Mouse (Mus musculus): ENCODE data around the gene Chdh. TPM values are rescaled to one million over a fixed set of nuclear protein-coding genes. Genes with fewer than 3 reads are reported as not detected.
A peak's percentile ranks its signal among the peaks of the same experiment; 100 is the strongest.

Chdh gene
- 1.3 TPM in 2 replicates for total RNA-seq (2014; rRNA removed)
- 0.30 and 0.58 TPM in 2 replicates for polyA plus RNA-seq (2015; fragmentation: Nextera tagmentation; extraction: Ambion mirVana)

- Histone ChIP-seq H3K9ac (replicated peaks; ENCODE audit: low read length) (peak within 1 kb of the TSS; percentile 53), H3K4me3 (ENCODE audit: low read length) (peak within 1 kb of the TSS; percentile 42), H3K4me2 (ENCODE audit: low read depth, low read length) (peak within 1 kb of the TSS; percentile 96), H3K36me3 (ENCODE audit: insufficient read depth, low read length) (no peaks in the 10 kb centered on the region), H3K4me1 (ENCODE audit: insufficient read depth, low read length) (peaks cover 8% of the 10 kb centered on the region), H3K27ac (no peak within 1 kb of the TSS), H3K9me3 (ENCODE audit: low read length) (no peaks in the 10 kb centered on the region), H3K27me3 (ENCODE audit: insufficient read depth, low read length) (no peaks in the 10 kb centered on the region)
- 10% methylated on average over 51 of the region's 54 CpGs for WGBS
- peak; percentile 48 for DNase-seq (ENCODE audit: low spot score)
- no peak for TF ChIP-seq CTCF (IDR thresholded peaks at IDR 0.05; ENCODE audit: low read depth)
- ATAC-seq: peak; percentile 44
These were observed at the start of gene Chdh, which contains the start of gene Il17rb for GRCm38 (mm10) chr14:30008733-30009575. Gene Chdh, plus strand, starts transcription at chr14:30009023. Gene Il17rb, minus strand, starts transcription at chr14:30008896.

GRCm38 (mm10) chr14:29967611-29968010 is 41.2 kb upstream of the Chdh start:
- Histone ChIP-seq H3K9me3 (ENCODE audit: low read length) (no peaks in the 10 kb centered on the region), H3K27me3 (ENCODE audit: insufficient read depth, low read length) (no peaks in the 10 kb centered on the region), H3K4me1 (ENCODE audit: insufficient read depth, low read length) (peaks cover 7% of the 10 kb centered on the region; the same call in 1 of the 2 replicates), H3K4me3 (ENCODE audit: low read length) (peak overlapping the region; percentile 85), H3K36me3 (ENCODE audit: insufficient read depth, low read length) (peaks cover 22% of the 10 kb centered on the region), H3K27ac (peak overlapping the region; percentile 71), H3K9ac (replicated peaks; ENCODE audit: low read length) (peak overlapping the region; percentile 90), H3K4me2 (ENCODE audit: low read depth, low read length) (peak overlapping the region; percentile 61)
- no peak for TF ChIP-seq CTCF (IDR thresholded peaks at IDR 0.05; ENCODE audit: low read depth)
- ATAC-seq: no peak
- DNase-seq (ENCODE audit: low spot score): no peak
- 64% methylated on average over 7 of the region's 7 CpGs for WGBS

- Histone ChIP-seq H3K4me1 (ENCODE audit: insufficient read depth, low read length) (peaks cover 7% of the 10 kb centered on the region; the same call in 1 of the 2 replicates), H3K36me3 (ENCODE audit: insufficient read depth, low read length) (peaks cover 28% of the 10 kb centered on the region), H3K27me3 (ENCODE audit: insufficient read depth, low read length) (no peaks in the 10 kb centered on the region), H3K9me3 (ENCODE audit: low read length) (no peaks in the 10 kb centered on the region), H3K27ac (peak within 1 kb of the TSS; percentile 86), H3K9ac (replicated peaks; ENCODE audit: low read length) (peak within 1 kb of the TSS; percentile 90), H3K4me3 (ENCODE audit: low read length) (peak within 1 kb of the TSS; percentile 85), H3K4me2 (ENCODE audit: low read depth, low read length) (peak within 1 kb of the TSS; percentile 61)
- ATAC-seq (peak; percentile 100), DNase-seq (ENCODE audit: low spot score) (peak; percentile 100)
- WGBS: under 1% methylated on average over 49 of the region's 49 CpGs
- TF ChIP-seq CTCF (IDR thresholded peaks at IDR 0.05; ENCODE audit: low read depth): no peak
These were observed 40.6 kb upstream of the Chdh start, which contains the start of gene Selenok for GRCm38 (mm10) chr14:29968075-29968821. Gene Selenok, plus strand, starts transcription at chr14:29968308.

- Histone ChIP-seq H3K9ac (replicated peaks; ENCODE audit: low read length) (no peak overlapping the region), H3K4me3 (ENCODE audit: low read length) (no peak overlapping the region), H3K27ac (no peak overlapping the region), H3K36me3 (ENCODE audit: insufficient read depth, low read length) (peaks cover 43% of the 10 kb centered on the region), H3K4me1 (ENCODE audit: insufficient read depth, low read length) (peaks cover 7% of the 10 kb centered on the region; the same call in 1 of the 2 replicates), H3K4me2 (ENCODE audit: low read depth, low read length) (no peak overlapping the region), H3K27me3 (ENCODE audit: insufficient read depth, low read length) (no peaks in the 10 kb centered on the region), H3K9me3 (ENCODE audit: low read length) (no peaks in the 10 kb centered on the region)
- no peak for TF ChIP-seq CTCF (IDR thresholded peaks at IDR 0.05; ENCODE audit: low read depth)
- ATAC-seq (no peak), DNase-seq (ENCODE audit: low spot score) (no peak)
- WGBS: 95% methylated on average over 7 of the region's 7 CpGs
These were observed 37.4 kb upstream of the Chdh start for GRCm38 (mm10) chr14:29971446-29971845.

- 85% methylated on average over 5 of the region's 5 CpGs for WGBS
- Histone ChIP-seq H3K4me2 (ENCODE audit: low read depth, low read length) (no peak overlapping the region), H3K27me3 (ENCODE audit: insufficient read depth, low read length) (no peaks in the 10 kb centered on the region), H3K9ac (replicated peaks; ENCODE audit: low read length) (no peak overlapping the region), H3K4me1 (ENCODE audit: insufficient read depth, low read length) (peaks cover 7% of the 10 kb centered on the region; the same call in 1 of the 2 replicates), H3K27ac (no peak overlapping the region), H3K4me3 (ENCODE audit: low read length) (no peak overlapping the region), H3K36me3 (ENCODE audit: insufficient read depth, low read length) (peaks cover 43% of the 10 kb centered on the region), H3K9me3 (ENCODE audit: low read length) (no peaks in the 10 kb centered on the region)
- DNase-seq (ENCODE audit: low spot score) (no peak), ATAC-seq (no peak)
- TF ChIP-seq CTCF (IDR thresholded peaks at IDR 0.05; ENCODE audit: low read depth): no peak
These were observed 36.8 kb upstream of the Chdh start for GRCm38 (mm10) chr14:29971993-29972392.

GRCm38 (mm10) chr14:29976927-29977326 is 31.9 kb upstream of the Chdh start:
- no peak for TF ChIP-seq CTCF (IDR thresholded peaks at IDR 0.05; ENCODE audit: low read depth)
- no peak overlapping the region for H3K4me3 ChIP-seq (ENCODE audit: low read length)
- 96% methylated on average over 6 of the region's 6 CpGs for WGBS
- H3K36me3 ChIP-seq (ENCODE audit: insufficient read depth, low read length): peaks cover 32% of the 10 kb centered on the region
- no peaks in the 10 kb centered on the region; the same call in 1 of the 2 replicates for H3K4me1 ChIP-seq (ENCODE audit: insufficient read depth, low read length)
- no peak overlapping the region for H3K27ac ChIP-seq
- H3K9ac ChIP-seq (replicated peaks; ENCODE audit: low read length): no peak overlapping the region
- DNase-seq (ENCODE audit: low spot score): no peak
- no peaks in the 10 kb centered on the region for H3K27me3 ChIP-seq (ENCODE audit: insufficient read depth, low read length)
- H3K4me2 ChIP-seq (ENCODE audit: low read depth, low read length): no peak overlapping the region
- ATAC-seq: no peak
- H3K9me3 ChIP-seq (ENCODE audit: low read length): no peaks in the 10 kb centered on the region

All from hindbrain, postnatal 0 days (tissue).